ENCODE assay signal across 7 mouse cellular contexts in the genomic region with DNA sequence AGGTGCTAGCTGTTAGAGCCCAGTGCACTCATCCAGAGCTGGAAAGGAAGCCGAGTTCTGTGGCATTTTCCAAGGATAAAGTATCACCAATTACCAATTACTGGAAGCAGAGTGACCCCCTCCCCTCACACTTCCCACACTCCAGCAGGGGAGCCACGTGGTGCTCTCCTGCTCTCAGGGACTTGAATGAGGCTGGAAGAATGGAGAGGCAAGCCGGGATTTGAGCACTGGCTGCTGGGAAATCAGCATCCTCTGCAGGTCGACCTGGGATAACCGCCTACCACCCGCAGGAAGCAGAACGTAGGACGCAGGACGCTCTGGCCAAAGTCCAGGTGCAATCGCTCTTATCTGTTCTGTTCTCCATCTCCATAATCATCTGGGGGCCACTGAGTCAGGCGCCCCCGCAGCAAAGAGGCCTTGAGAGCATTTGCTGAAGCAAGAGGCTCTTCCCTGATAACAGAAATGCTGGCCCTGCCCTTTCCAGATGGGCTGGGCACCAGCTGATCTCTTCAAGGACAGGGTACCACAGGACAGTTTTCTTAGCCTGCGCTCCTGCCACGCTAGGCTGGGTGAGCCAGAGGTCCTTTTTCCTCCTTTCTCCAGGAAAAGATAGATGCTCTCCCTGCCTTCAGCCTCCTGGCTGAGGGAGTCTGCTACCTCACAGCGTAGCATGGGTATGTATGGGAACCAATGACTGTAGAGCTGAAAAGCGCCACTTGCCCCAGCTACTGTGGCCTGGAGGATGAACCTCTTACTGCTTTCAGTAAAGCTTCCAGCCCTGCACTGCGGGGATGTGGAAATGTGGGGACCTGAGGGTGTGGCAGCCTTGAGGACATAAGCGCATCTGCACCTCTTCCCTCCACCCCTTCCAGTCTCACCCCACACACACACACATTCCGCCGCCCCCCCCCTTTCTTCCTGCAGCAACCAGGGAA. TPM values are rescaled to one million over a fixed set of nuclear protein-coding genes. Genes with fewer than 3 reads are reported as not detected.
DNase-seq lines count a peak whose midpoint lies in the region; ATAC-seq and TF ChIP-seq lines count a peak whose summit lies in the region.

No protein-coding gene starts in this region.

- no peak for TF ChIP-seq POLR2A in olfactory bulb, adult 2 months (IDR thresholded peaks at IDR 0.05; ENCODE audit: insufficient read depth, low read depth, low read length)

- no peak; the same call in 1 of the 2 replicates for ATAC-seq in embryonic facial prominence, embryonic 13.5 days (ENCODE audit: insufficient number of reproducible peaks, insufficient read depth, low FRiP score, low TSS enrichment, low read depth)
- ATAC-seq in intestine, embryonic 16.5 days: peak; percentile 80

- H3K9ac ChIP-seq in embryonic facial prominence, embryonic 13.5 days: peak overlapping the region; percentile 11; the same call in 1 of the 2 replicates
- peak overlapping the region; percentile 39 for H3K9ac ChIP-seq in intestine, embryonic 16.5 days (ENCODE audit: low read depth, low read length)

- peak overlapping the region; percentile 4; the same call in 1 of the 2 replicates for H3K27ac ChIP-seq in embryonic facial prominence, embryonic 13.5 days
- H3K27ac ChIP-seq in intestine, embryonic 16.5 days (ENCODE audit: low read length): peak overlapping the region; percentile 76
- H3K27ac ChIP-seq in olfactory bulb, adult 2 months (ENCODE audit: insufficient read depth, low read depth, low read length): peak overlapping the region; percentile 16

- no peaks in the 10 kb centered on the region for H3K27me3 ChIP-seq in embryonic facial prominence, embryonic 13.5 days
- no peaks in the 10 kb centered on the region for H3K27me3 ChIP-seq in intestine, embryonic 16.5 days (replicated peaks; ENCODE audit: control insufficient read depth, insufficient read depth, low read length)

- H3K4me2 ChIP-seq in embryonic facial prominence, embryonic 13.5 days: peak overlapping the region; percentile 56
- peak overlapping the region; percentile 71 for H3K4me2 ChIP-seq in intestine, embryonic 16.5 days (ENCODE audit: low read depth, low read length)

- no peaks in the 10 kb centered on the region for H3K9me3 ChIP-seq in embryonic facial prominence, embryonic 13.5 days
- no peaks in the 10 kb centered on the region for H3K9me3 ChIP-seq in intestine, embryonic 16.5 days (ENCODE audit: control insufficient read depth, low read length)

- no peaks in the 10 kb centered on the region for H3K36me3 ChIP-seq in embryonic facial prominence, embryonic 13.5 days
- no peaks in the 10 kb centered on the region for H3K36me3 ChIP-seq in intestine, embryonic 16.5 days (ENCODE audit: control insufficient read depth, insufficient read depth, low read length)

- DNase-seq in left cerebral cortex, postnatal 36 days (ENCODE audit: low spot score in 2 of 2): peak; percentile 36 to 45
- no peak for DNase-seq in left cerebral cortex, postnatal 10 days (ENCODE audit: extremely low spot score in 1 of 2, low spot score in 2 of 2)
- no peak for DNase-seq in spleen, postnatal 10 days (ENCODE audit: low spot score in 2 of 2)
- no peak for DNase-seq in embryo, embryonic 11 days

- H3K4me1 ChIP-seq in embryonic facial prominence, embryonic 13.5 days: peaks cover 20% of the 10 kb centered on the region
- H3K4me1 ChIP-seq in intestine, embryonic 16.5 days (ENCODE audit: control insufficient read depth, insufficient read depth, low read length): peaks cover 16% of the 10 kb centered on the region
- peaks cover 18% of the 10 kb centered on the region for H3K4me1 ChIP-seq in olfactory bulb, adult 2 months (ENCODE audit: control insufficient read depth, insufficient read depth, low read length)

- intact Hi-C loops in left cerebral cortex, postnatal 36 days (cut with DNase I): no loop called here
- intact Hi-C loops in left cerebral cortex, postnatal 10 days (cut with DNase I): no loop called here

- peak overlapping the region; percentile 22; the same call in 1 of the 2 replicates for H3K4me3 ChIP-seq in embryonic facial prominence, embryonic 13.5 days
- H3K4me3 ChIP-seq in intestine, embryonic 16.5 days (ENCODE audit: low read length): peak overlapping the region; percentile 35
- H3K4me3 ChIP-seq in olfactory bulb, adult 2 months (ENCODE audit: insufficient read depth, low read depth, low read length): no peak overlapping the region

- 33% methylated on average over 20 of the region's 20 CpGs for WGBS in embryonic facial prominence, embryonic 13.5 days
- 25% methylated on average over 20 of the region's 20 CpGs for WGBS in intestine, embryonic 16.5 days
- WGBS in olfactory bulb, adult 2 months: 35% methylated on average over 20 of the region's 20 CpGs

- TF ChIP-seq CTCF in olfactory bulb, adult 2 months (IDR thresholded peaks at IDR 0.05; ENCODE audit: insufficient read depth, low read depth, low read length): no peak

RNA-seq across cellular contexts. Expression of gene Pigz, which starts 27.5 kb away (rescaled TPM):
- total RNA-seq in left cerebral cortex, postnatal 36 days (2021): 10 to 100 TPM; 18.6 to 35.3 TPM
- total RNA-seq in left cerebral cortex, postnatal 10 days (2021): 10 to 100 TPM in 1 of 2 experiments, 1 to 10 TPM in 1; 7.9 to 12.9 TPM
- 0.39 and 0.96 TPM in 2 replicates for polyA plus RNA-seq in embryonic facial prominence, embryonic 13.5 days (2015; fragmentation: Nextera tagmentation; extraction: Ambion mirVana)
- 0.40 and 0.70 TPM in 2 replicates for polyA plus RNA-seq in intestine, embryonic 16.5 days (2015; fragmentation: Nextera tagmentation; extraction: Ambion mirVana)
- polyA plus RNA-seq in olfactory bulb, adult 2 months (2012; ENCODE audit: insufficient read depth, insufficient read length, low replicate concordance, missing spikeins): not detected in 2 replicates

RNA-seq across cellular contexts. Expression of gene Meltf, which starts 27.5 kb away (rescaled TPM):
- under 1 TPM; 0.54 to 0.81 TPM for total RNA-seq in left cerebral cortex, postnatal 36 days (2021)
- total RNA-seq in left cerebral cortex, postnatal 10 days (2021): under 1 TPM; 0.36 to 0.61 TPM
- 1.3 and 3.7 TPM in 2 replicates for polyA plus RNA-seq in embryonic facial prominence, embryonic 13.5 days (2015; fragmentation: Nextera tagmentation; extraction: Ambion mirVana)
- 106 and 225 TPM in 2 replicates for polyA plus RNA-seq in intestine, embryonic 16.5 days (2015; fragmentation: Nextera tagmentation; extraction: Ambion mirVana)
- not detected in 2 replicates for polyA plus RNA-seq in olfactory bulb, adult 2 months (2012; ENCODE audit: insufficient read depth, insufficient read length, low replicate concordance, missing spikeins)

RNA-seq across cellular contexts. Expression of gene 0610012G03Rik, which starts 42.1 kb away (rescaled TPM):
- 10 to 100 TPM; 39.7 to 51.9 TPM for total RNA-seq in left cerebral cortex, postnatal 36 days (2021)
- 10 to 100 TPM; 52.4 to 54.4 TPM for total RNA-seq in left cerebral cortex, postnatal 10 days (2021)
- 89.1 and 94.0 TPM in 2 replicates for polyA plus RNA-seq in embryonic facial prominence, embryonic 13.5 days (2015; fragmentation: Nextera tagmentation; extraction: Ambion mirVana)
- polyA plus RNA-seq in intestine, embryonic 16.5 days (2015; fragmentation: Nextera tagmentation; extraction: Ambion mirVana): 140 and 155 TPM in 2 replicates
- polyA plus RNA-seq in olfactory bulb, adult 2 months (2012; ENCODE audit: insufficient read depth, insufficient read length, low replicate concordance, missing spikeins): not detected in 2 replicates

RNA-seq across cellular contexts. Expression of gene Ncbp2, which starts 42.2 kb away (rescaled TPM):
- 10 to 100 TPM; 47.7 to 49.7 TPM for total RNA-seq in left cerebral cortex, postnatal 36 days (2021)
- total RNA-seq in left cerebral cortex, postnatal 10 days (2021): 10 to 100 TPM; 44.8 to 45.9 TPM
- polyA plus RNA-seq in embryonic facial prominence, embryonic 13.5 days (2015; fragmentation: Nextera tagmentation; extraction: Ambion mirVana): 143 and 144 TPM in 2 replicates
- polyA plus RNA-seq in intestine, embryonic 16.5 days (2015; fragmentation: Nextera tagmentation; extraction: Ambion mirVana): 63.8 and 72.2 TPM in 2 replicates
- polyA plus RNA-seq in olfactory bulb, adult 2 months (2012; ENCODE audit: insufficient read depth, insufficient read length, low replicate concordance, missing spikeins): not detected in 2 replicates

Comparison
In these comparisons a context has a peak if more than half of its experiments do, and no peak if none do; other contexts are left out.
1. DNase-seq: peak in left cerebral cortex, postnatal 36 days (2 of 2); none in left cerebral cortex, postnatal 10 days (0 of 2), spleen, postnatal 10 days (0 of 2) and embryo, embryonic 11 days (single experiment).
2. H3K27ac ChIP-seq: peak in every context shown above with its lines; median percentile 76 in intestine, embryonic 16.5 days; 16 in olfactory bulb, adult 2 months; 4 in embryonic facial prominence, embryonic 13.5 days.